Comparison of ENCODE assay signal across 27 mouse cellular contexts in the genomic region with DNA sequence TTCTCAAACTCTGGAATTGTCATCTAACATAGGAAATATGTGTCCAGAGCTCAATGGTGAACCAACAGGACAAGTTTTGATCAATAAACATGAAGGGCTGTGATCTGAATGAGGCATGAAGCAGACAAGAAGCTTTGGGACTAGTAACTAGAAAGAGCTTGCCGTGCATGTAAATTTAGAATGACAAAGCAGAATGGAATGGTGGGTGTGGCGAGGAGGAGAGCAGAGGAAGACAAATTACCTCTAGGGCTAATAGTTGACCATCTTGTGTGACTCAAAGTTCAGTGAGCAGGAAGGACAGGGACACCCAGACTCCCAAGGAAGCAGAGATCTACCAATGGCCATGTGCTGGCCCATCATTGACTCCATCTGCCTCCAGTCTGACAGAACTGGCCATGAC.
DNase-seq lines count a peak whose midpoint lies in the region; ATAC-seq and TF ChIP-seq lines count a peak whose summit lies in the region.
"Had no signal": no experiment of that assay in that cellular context is flagged by ENCODE, and none has a peak within 500 bp of the region (broad histone marks: within the 10 kb centered on the region; RNA-seq: fewer than 3 reads in every experiment).

No protein-coding gene starts in this region.

- H3K27ac ChIP-seq in kidney, postnatal 0 days = no peak overlapping the region
- H3K27ac ChIP-seq in stomach, postnatal 0 days (replicated peaks) = no peak overlapping the region
- H3K27ac ChIP-seq: embryonic facial prominence, embryonic 10.5 days; embryonic facial prominence, embryonic 13.5 days; gastrocnemius, adult 2 months; heart, adult 2 months; heart, embryonic 10.5 days; hindbrain, embryonic 12.5 days; hindbrain, embryonic 15.5 days had no signal

- H3K27me3 ChIP-seq in kidney, postnatal 0 days (ENCODE audit: insufficient read depth, low read length) = no peaks in the 10 kb centered on the region
- no peaks in the 10 kb centered on the region for H3K27me3 ChIP-seq in stomach, postnatal 0 days (ENCODE audit: control insufficient read depth, insufficient read depth, low read length)
- H3K27me3 ChIP-seq: embryonic facial prominence, embryonic 13.5 days; hindbrain, embryonic 12.5 days; hindbrain, embryonic 15.5 days; Patski had no signal

- DNase-seq in kidney, postnatal 0 days (ENCODE audit: low spot score) = peak; percentile 36
- DNase-seq in kidney, postnatal 14 days = no peak
- peak; percentile 61 for DNase-seq in R1 (ENCODE audit: low read depth, low spot score)
- no peak for DNase-seq in stomach, postnatal 0 days (ENCODE audit: low spot score)
- no peak for DNase-seq in left cerebral cortex, postnatal 10 days (ENCODE audit: extremely low spot score in 1 of 2, low spot score in 2 of 2)
- no peak for DNase-seq in cerebellum, postnatal 4 days (ENCODE audit: low spot score in 2 of 2)
- DNase-seq: adrenal gland, postnatal 10 days; adrenal gland, postnatal 36 days; cerebellum, adult 18-20 months; cerebellum, adult 9-10 months; cerebellum, postnatal 14 days; embryo, embryonic 11 days; forebrain, postnatal 0 days; gastrocnemius, adult 2 months; gastrocnemius, postnatal 14 days; heart, adult 2 months; kidney, adult 2 months had no signal

- H3K36me3 ChIP-seq in kidney, postnatal 0 days (ENCODE audit: insufficient read depth, low read length) = no peaks in the 10 kb centered on the region
- no peaks in the 10 kb centered on the region for H3K36me3 ChIP-seq in stomach, postnatal 0 days (ENCODE audit: control insufficient read depth, insufficient read depth, low read length)
- H3K36me3 ChIP-seq: embryonic facial prominence, embryonic 10.5 days; embryonic facial prominence, embryonic 13.5 days; G1E; heart, embryonic 10.5 days; hindbrain, embryonic 12.5 days; hindbrain, embryonic 15.5 days had no signal

- intact Hi-C loops in left cerebral cortex, postnatal 10 days (cut with DNase I) = no loop called here

- H3K9ac ChIP-seq in kidney, postnatal 0 days (ENCODE audit: low read depth, low read length) = no peak overlapping the region
- no peak overlapping the region for H3K9ac ChIP-seq in stomach, postnatal 0 days (ENCODE audit: low read length)
- H3K9ac ChIP-seq: embryonic facial prominence, embryonic 13.5 days; forebrain, postnatal 0 days; hindbrain, embryonic 12.5 days; hindbrain, embryonic 15.5 days had no signal

- no peak overlapping the region for H3K4me2 ChIP-seq in kidney, postnatal 0 days (ENCODE audit: low read length)
- no peak overlapping the region for H3K4me2 ChIP-seq in stomach, postnatal 0 days (replicated peaks; ENCODE audit: low read depth)
- H3K4me2 ChIP-seq: embryonic facial prominence, embryonic 13.5 days; hindbrain, embryonic 12.5 days; hindbrain, embryonic 15.5 days had no signal

- no peak for TF ChIP-seq EP300 in stomach, postnatal 0 days (optimal IDR thresholded peaks at IDR 0.05)

- no peak for ATAC-seq in kidney, postnatal 0 days (replicated peaks; ENCODE audit: low FRiP score, low read depth)
- 0 out of 2 replicates have a peak, but pooled peaks have one; percentile 32 for ATAC-seq in stomach, postnatal 0 days (ENCODE audit: low FRiP score, low TSS enrichment)
- ATAC-seq: CD4-positive, CD25-positive, alpha-beta regulatory T cell, adult 4 months; forebrain, embryonic 14.5 days; forebrain, postnatal 0 days; intestine, postnatal 0 days; Patski had no signal

- H3K9me3 ChIP-seq in kidney, postnatal 0 days (replicated peaks; ENCODE audit: low read length) = no peaks in the 10 kb centered on the region
- H3K9me3 ChIP-seq in stomach, postnatal 0 days (ENCODE audit: control insufficient read depth, low read length) = no peaks in the 10 kb centered on the region
- H3K9me3 ChIP-seq: embryonic facial prominence, embryonic 10.5 days; embryonic facial prominence, embryonic 13.5 days; G1E; heart, embryonic 10.5 days; hindbrain, embryonic 12.5 days; hindbrain, embryonic 15.5 days had no signal

- H3K4me1 ChIP-seq in kidney, postnatal 0 days (replicated peaks; ENCODE audit: insufficient read depth, low read length) = no peaks in the 10 kb centered on the region
- no peaks in the 10 kb centered on the region for H3K4me1 ChIP-seq in stomach, postnatal 0 days (replicated peaks; ENCODE audit: control insufficient read depth, insufficient read depth)
- H3K4me1 ChIP-seq: embryonic facial prominence, embryonic 13.5 days; hindbrain, embryonic 15.5 days had no signal

- no peak overlapping the region for H3K4me3 ChIP-seq in kidney, postnatal 0 days (replicated peaks; ENCODE audit: low read depth, low read length)
- no peak overlapping the region for H3K4me3 ChIP-seq in stomach, postnatal 0 days (ENCODE audit: low read depth, low read length)
- H3K4me3 ChIP-seq: embryonic facial prominence, embryonic 10.5 days; embryonic facial prominence, embryonic 13.5 days; gastrocnemius, adult 2 months; heart, adult 2 months; heart, embryonic 10.5 days; hindbrain, embryonic 12.5 days; hindbrain, embryonic 15.5 days had no signal

- TF ChIP-seq CTCF in kidney, postnatal 0 days (IDR thresholded peaks at IDR 0.05; ENCODE audit: low read depth) = no peak
- TF ChIP-seq CTCF in stomach, postnatal 0 days (IDR thresholded peaks at IDR 0.05; ENCODE audit: low read depth) = no peak

- 71% methylated on average over 2 of the region's 2 CpGs for WGBS in kidney, postnatal 0 days
- WGBS in stomach, postnatal 0 days = 42% methylated on average over 2 of the region's 2 CpGs

Comparison
In these comparisons a context has a peak if more than half of its experiments do, and no peak if none do; other contexts are left out.
1. DNase-seq: peak in kidney, postnatal 0 days (single experiment) and R1 (single experiment); none in kidney, postnatal 14 days (single experiment), stomach, postnatal 0 days (single experiment), left cerebral cortex, postnatal 10 days (0 of 2) and cerebellum, postnatal 4 days (0 of 2).